Mouse (Mus musculus): ENCODE measurements at regions not wholly inside any gene's neighbourhood (a gene's known extent, or its start where the extent isn't known, plus 50 kb on each side); places are given as distances from the start of the nearest gene placed in this dataset.
A peak's percentile ranks its signal among the peaks of the same experiment; 100 is the strongest.

GRCm38 (mm10) chr11:22666378-22666777 is 154.5 kb downstream of the Tmem17 start:
- Histone ChIP-seq H3K36me3 (no peaks in the 10 kb centered on the region), H3K4me3 (replicated peaks) (no peak overlapping the region), H3K9me3 (replicated peaks) (no peaks in the 10 kb centered on the region), H3K4me1 (no peaks in the 10 kb centered on the region), H3K4me2 (replicated peaks) (no peak overlapping the region), H3K27ac (replicated peaks) (no peak overlapping the region), H3K9ac (no peak overlapping the region), H3K27me3 (no peaks in the 10 kb centered on the region)
- 79% methylated on average over 5 of the region's 5 CpGs for WGBS
- ATAC-seq (ENCODE audit: insufficient number of reproducible peaks, low FRiP score, low TSS enrichment, low read depth) = no peak

- ATAC-seq (ENCODE audit: insufficient number of reproducible peaks, low FRiP score, low TSS enrichment, low read depth) = no peak
- H3K36me3 ChIP-seq = no peaks in the 10 kb centered on the region
- H3K27ac ChIP-seq (replicated peaks) = no peak overlapping the region
- no peak overlapping the region for H3K9ac ChIP-seq
- WGBS = 68% methylated on average over 2 of the region's 2 CpGs
- H3K4me2 ChIP-seq (replicated peaks) = no peak overlapping the region
- H3K27me3 ChIP-seq = no peaks in the 10 kb centered on the region
- H3K9me3 ChIP-seq (replicated peaks) = no peaks in the 10 kb centered on the region
- H3K4me3 ChIP-seq (replicated peaks) = no peak overlapping the region
- H3K4me1 ChIP-seq = no peaks in the 10 kb centered on the region
Observed at GRCm38 (mm10) chr11:22668220-22668619, 156.3 kb downstream of the Tmem17 start.

GRCm38 (mm10) chr11:22669267-22669666 is 157.4 kb downstream of the Tmem17 start:
- no peaks in the 10 kb centered on the region for H3K36me3 ChIP-seq
- H3K27ac ChIP-seq (replicated peaks) = no peak overlapping the region
- 60% methylated on average over 4 of the region's 4 CpGs for WGBS
- H3K4me3 ChIP-seq (replicated peaks) = no peak overlapping the region
- H3K9me3 ChIP-seq (replicated peaks) = no peaks in the 10 kb centered on the region
- no peak for ATAC-seq (ENCODE audit: insufficient number of reproducible peaks, low FRiP score, low TSS enrichment, low read depth)
- no peaks in the 10 kb centered on the region for H3K4me1 ChIP-seq
- no peak overlapping the region for H3K4me2 ChIP-seq (replicated peaks)
- no peak overlapping the region for H3K9ac ChIP-seq
- no peaks in the 10 kb centered on the region for H3K27me3 ChIP-seq

GRCm38 (mm10) chr11:22671791-22672490 is 160.1 kb downstream of the Tmem17 start:
- Histone ChIP-seq H3K4me2 (replicated peaks) (no peak overlapping the region), H3K27me3 (no peaks in the 10 kb centered on the region), H3K36me3 (no peaks in the 10 kb centered on the region), H3K4me3 (replicated peaks) (no peak overlapping the region), H3K9me3 (replicated peaks) (no peaks in the 10 kb centered on the region), H3K4me1 (no peaks in the 10 kb centered on the region), H3K9ac (no peak overlapping the region), H3K27ac (replicated peaks) (no peak overlapping the region)
- 49% methylated on average over 5 of the region's 5 CpGs for WGBS
- ATAC-seq (ENCODE audit: insufficient number of reproducible peaks, low FRiP score, low TSS enrichment, low read depth) = peak; percentile 79

GRCm38 (mm10) chr11:22675047-22675446 is 163.2 kb downstream of the Tmem17 start:
- H3K9me3 ChIP-seq (replicated peaks) = no peaks in the 10 kb centered on the region
- no peak overlapping the region for H3K27ac ChIP-seq (replicated peaks)
- H3K27me3 ChIP-seq = no peaks in the 10 kb centered on the region
- no peak overlapping the region for H3K4me3 ChIP-seq (replicated peaks)
- no peaks in the 10 kb centered on the region for H3K36me3 ChIP-seq
- H3K9ac ChIP-seq = no peak overlapping the region
- 54% methylated on average over 3 of the region's 3 CpGs for WGBS
- no peak for ATAC-seq (ENCODE audit: insufficient number of reproducible peaks, low FRiP score, low TSS enrichment, low read depth)
- H3K4me2 ChIP-seq (replicated peaks) = no peak overlapping the region
- H3K4me1 ChIP-seq = no peaks in the 10 kb centered on the region

GRCm38 (mm10) chr11:22675754-22676153 is 163.9 kb downstream of the Tmem17 start:
- Histone ChIP-seq H3K36me3 (no peaks in the 10 kb centered on the region), H3K27ac (replicated peaks) (no peak overlapping the region), H3K9ac (no peak overlapping the region), H3K27me3 (no peaks in the 10 kb centered on the region), H3K4me3 (replicated peaks) (no peak overlapping the region), H3K4me2 (replicated peaks) (no peak overlapping the region), H3K4me1 (no peaks in the 10 kb centered on the region), H3K9me3 (replicated peaks) (no peaks in the 10 kb centered on the region)
- ATAC-seq (ENCODE audit: insufficient number of reproducible peaks, low FRiP score, low TSS enrichment, low read depth) = no peak
- 41% methylated on average over 1 of the region's 1 CpGs for WGBS

GRCm38 (mm10) chr11:22677337-22677736 is 165.4 kb downstream of the Tmem17 start:
- Histone ChIP-seq H3K9ac (no peak overlapping the region), H3K27me3 (no peaks in the 10 kb centered on the region), H3K9me3 (replicated peaks) (no peaks in the 10 kb centered on the region), H3K4me1 (no peaks in the 10 kb centered on the region), H3K36me3 (no peaks in the 10 kb centered on the region), H3K27ac (replicated peaks) (no peak overlapping the region), H3K4me3 (replicated peaks) (no peak overlapping the region), H3K4me2 (replicated peaks) (no peak overlapping the region)
- 25% methylated on average over 2 of the region's 2 CpGs for WGBS
- no peak for ATAC-seq (ENCODE audit: insufficient number of reproducible peaks, low FRiP score, low TSS enrichment, low read depth)

- Histone ChIP-seq H3K9ac (no peak overlapping the region), H3K4me2 (replicated peaks) (no peak overlapping the region), H3K27ac (replicated peaks) (no peak overlapping the region), H3K36me3 (no peaks in the 10 kb centered on the region), H3K27me3 (no peaks in the 10 kb centered on the region), H3K4me3 (replicated peaks) (no peak overlapping the region), H3K4me1 (no peaks in the 10 kb centered on the region), H3K9me3 (replicated peaks) (no peaks in the 10 kb centered on the region)
- 79% methylated on average over 4 of the region's 4 CpGs for WGBS
- no peak for ATAC-seq (ENCODE audit: insufficient number of reproducible peaks, low FRiP score, low TSS enrichment, low read depth)
Observed at GRCm38 (mm10) chr11:22684576-22684975, 172.7 kb downstream of the Tmem17 start.

- no peak overlapping the region for H3K9ac ChIP-seq
- no peak overlapping the region for H3K4me3 ChIP-seq (replicated peaks)
- 91% methylated on average over 3 of the region's 3 CpGs for WGBS
- no peaks in the 10 kb centered on the region for H3K9me3 ChIP-seq (replicated peaks)
- H3K36me3 ChIP-seq = no peaks in the 10 kb centered on the region
- no peak for ATAC-seq (ENCODE audit: insufficient number of reproducible peaks, low FRiP score, low TSS enrichment, low read depth)
- H3K27ac ChIP-seq (replicated peaks) = no peak overlapping the region
- H3K4me2 ChIP-seq (replicated peaks) = no peak overlapping the region
- no peaks in the 10 kb centered on the region for H3K27me3 ChIP-seq
- H3K4me1 ChIP-seq = peaks cover 7% of the 10 kb centered on the region; the same call in 1 of the 2 replicates
Observed at GRCm38 (mm10) chr11:22690829-22691228, 169.9 kb downstream of the B3gnt2 start.

GRCm38 (mm10) chr11:22692281-22692857 is 168.4 kb downstream of the B3gnt2 start:
- Histone ChIP-seq H3K27me3 (no peaks in the 10 kb centered on the region), H3K27ac (replicated peaks) (no peak overlapping the region), H3K4me1 (peaks cover 7% of the 10 kb centered on the region; the same call in 1 of the 2 replicates), H3K36me3 (no peaks in the 10 kb centered on the region), H3K9ac (no peak overlapping the region), H3K9me3 (replicated peaks) (no peaks in the 10 kb centered on the region), H3K4me2 (replicated peaks) (no peak overlapping the region), H3K4me3 (replicated peaks) (no peak overlapping the region)
- WGBS = 71% methylated on average over 5 of the region's 5 CpGs
- no peak for ATAC-seq (ENCODE audit: insufficient number of reproducible peaks, low FRiP score, low TSS enrichment, low read depth)

GRCm38 (mm10) chr11:22692941-22693341 is 167.8 kb downstream of the B3gnt2 start:
- Histone ChIP-seq H3K27ac (replicated peaks) (no peak overlapping the region), H3K4me2 (replicated peaks) (no peak overlapping the region), H3K9ac (no peak overlapping the region), H3K4me1 (peaks cover 7% of the 10 kb centered on the region; the same call in 1 of the 2 replicates), H3K9me3 (replicated peaks) (no peaks in the 10 kb centered on the region), H3K27me3 (no peaks in the 10 kb centered on the region), H3K36me3 (no peaks in the 10 kb centered on the region), H3K4me3 (replicated peaks) (no peak overlapping the region)
- no peak for ATAC-seq (ENCODE audit: insufficient number of reproducible peaks, low FRiP score, low TSS enrichment, low read depth)
- 35% methylated on average over 1 of the region's 1 CpGs for WGBS

- Histone ChIP-seq H3K27me3 (no peaks in the 10 kb centered on the region), H3K4me3 (replicated peaks) (no peak overlapping the region), H3K9me3 (replicated peaks) (no peaks in the 10 kb centered on the region), H3K36me3 (no peaks in the 10 kb centered on the region), H3K9ac (no peak overlapping the region), H3K4me1 (peaks cover 8% of the 10 kb centered on the region; the same call in 1 of the 2 replicates), H3K27ac (replicated peaks) (no peak overlapping the region), H3K4me2 (replicated peaks) (no peak overlapping the region)
- WGBS = 75% methylated on average over 2 of the region's 2 CpGs
- no peak for ATAC-seq (ENCODE audit: insufficient number of reproducible peaks, low FRiP score, low TSS enrichment, low read depth)
Observed at GRCm38 (mm10) chr11:22693376-22693775, 167.4 kb downstream of the B3gnt2 start.
